Mouse (Mus musculus): ENCODE data around the gene Cfap44.

Cfap44 gene

DNA sequence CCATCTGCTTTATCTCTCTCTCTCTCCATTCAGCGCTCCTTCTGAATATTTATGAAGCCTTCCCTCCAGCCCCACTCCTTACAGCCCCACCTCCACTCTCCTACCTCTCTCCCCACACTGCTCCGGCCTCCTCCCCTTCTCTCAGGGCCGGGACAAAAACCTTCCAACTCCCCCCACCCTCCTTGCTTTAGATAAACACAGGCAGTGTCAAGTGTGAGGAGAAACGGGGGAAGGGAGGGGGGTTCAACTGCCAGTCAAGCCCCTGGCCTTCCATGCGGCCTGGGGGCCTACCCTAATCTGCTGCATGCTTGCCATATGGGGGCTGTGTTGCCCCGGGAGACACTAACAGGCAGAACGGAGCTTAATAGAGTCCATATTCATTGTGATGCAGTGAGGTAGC is 136.2 kb downstream of the Cfap44 start:
- CTCF ChIA-PET, result no interaction called here

DNA sequence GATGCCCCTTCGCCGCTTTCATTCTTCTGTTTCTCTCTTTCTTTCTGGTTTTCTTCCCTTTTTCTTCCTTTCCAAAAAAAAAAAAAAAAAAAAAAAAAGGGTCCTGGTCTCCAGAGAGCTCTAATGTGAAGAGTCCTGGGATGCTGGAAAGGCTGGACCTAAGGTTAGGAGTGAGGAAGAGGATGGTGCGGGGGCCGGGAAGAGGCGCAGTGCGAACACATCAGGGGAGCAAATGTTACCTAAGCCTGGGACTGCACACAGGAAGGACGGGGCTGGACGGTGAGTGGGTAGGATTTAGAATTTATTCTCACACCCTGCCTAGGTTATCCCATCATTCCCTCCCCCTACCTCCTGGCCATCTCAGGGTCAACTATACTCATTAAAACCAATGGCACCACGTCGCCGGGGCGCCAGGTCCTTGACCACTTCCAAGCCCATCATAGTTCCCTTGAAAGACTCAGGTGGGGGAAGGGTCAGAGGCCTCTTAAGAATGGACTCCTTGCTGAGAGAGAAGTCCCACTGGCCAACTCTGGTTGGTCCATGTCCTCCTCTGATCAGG is 136.7 kb downstream of the Cfap44 start:
- CTCF ChIA-PET, result no interaction called here

Data from spleen, embryonic (tissue).